Mouse (Mus musculus): ENCODE data around the gene Aff1. TPM values are rescaled to one million over a fixed set of nuclear protein-coding genes. Genes with fewer than 3 reads are reported as not detected.

The Aff1 gene
- 10 to 100 TPM; 14.9 to 18.2 TPM for total RNA-seq (2021)

DNA sequence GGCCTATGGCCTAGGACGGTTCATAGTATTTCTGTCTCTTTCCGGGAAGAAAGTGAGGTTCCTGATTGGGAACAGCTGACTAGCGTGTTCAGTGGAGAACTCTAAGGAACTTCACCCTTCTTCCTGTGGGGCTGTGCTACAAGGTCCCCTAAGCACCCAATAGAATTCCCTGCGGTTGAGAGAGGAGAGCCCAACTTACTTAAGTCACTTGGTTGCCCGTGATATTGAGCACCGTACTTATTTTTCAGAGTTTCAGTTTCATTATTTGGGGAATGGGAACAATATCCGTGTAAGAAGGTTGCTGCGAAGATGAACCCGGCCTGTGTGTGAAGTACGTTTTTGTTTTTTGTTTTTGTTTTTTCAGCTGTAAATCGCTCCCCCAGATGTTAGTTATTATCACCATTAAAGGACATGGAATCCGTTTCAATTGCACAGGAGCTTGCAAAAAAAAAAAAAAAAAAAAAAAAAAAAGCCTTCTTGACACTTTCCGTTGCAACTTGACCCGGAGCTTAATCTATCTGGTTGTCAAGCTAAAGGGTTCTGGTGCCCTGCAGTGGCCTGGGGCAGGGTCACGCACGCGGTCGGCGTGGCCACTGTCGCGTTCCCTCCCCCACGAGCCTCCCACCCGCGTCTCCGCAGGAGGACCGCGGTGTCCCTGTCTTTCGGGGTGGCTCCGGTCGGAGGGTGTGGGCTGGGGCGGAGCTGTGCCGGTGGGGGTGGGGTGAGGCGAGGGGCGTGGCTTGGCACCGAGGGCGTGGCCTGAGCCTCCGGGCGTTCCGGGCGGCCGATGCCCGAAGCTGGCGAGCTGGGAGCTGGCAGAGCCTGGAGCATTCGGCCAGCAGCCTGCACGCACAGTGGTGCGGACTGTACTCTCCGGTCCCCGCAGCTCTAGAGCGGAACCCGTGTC is at the start of gene Aff1:
TSS of gene Aff1 (plus strand) at position 751 of the 907 bp plus-strand sequence.
- DNase-seq: peak; percentile 74 to 76

DNA sequence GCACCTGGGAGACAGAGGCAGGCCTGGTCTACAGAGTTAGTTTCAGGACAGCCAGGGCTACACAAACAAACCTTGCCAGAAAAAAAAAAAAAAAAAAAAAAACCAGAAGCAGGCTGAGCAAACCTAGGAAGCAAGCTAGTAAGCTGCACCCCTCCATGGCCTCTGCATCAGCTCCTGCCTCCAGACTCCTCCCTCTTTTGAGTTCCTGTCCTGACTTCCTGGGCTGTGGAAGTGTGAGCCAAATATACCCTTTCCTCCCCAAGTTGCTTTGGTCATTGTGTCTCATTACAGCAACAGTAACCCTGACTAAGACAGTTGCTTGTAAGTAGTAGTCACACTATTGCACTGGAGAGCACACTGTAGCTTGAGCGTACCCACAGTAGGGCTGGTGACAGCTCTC is 48.0 kb upstream of the Aff1 start:
- DNase-seq: no peak

DNA sequence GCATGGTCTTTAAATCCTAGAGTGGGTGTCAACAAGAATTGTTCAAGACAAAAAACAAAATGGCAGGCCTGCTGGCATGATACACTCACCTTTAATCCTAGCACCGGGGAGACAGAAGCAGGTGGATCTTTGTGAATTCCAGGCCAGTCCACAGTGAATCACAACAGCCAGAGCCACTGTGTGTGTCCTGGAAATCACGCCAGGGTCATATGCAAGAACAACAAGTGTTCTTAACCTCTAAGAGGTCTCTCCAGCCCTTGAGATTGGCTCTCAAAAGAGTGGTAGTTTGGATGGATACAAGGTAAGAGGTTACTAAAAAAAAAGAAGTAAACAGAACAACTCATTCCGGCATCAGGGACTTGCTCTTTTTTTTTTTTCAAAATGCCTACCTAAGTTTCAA is 44.9 kb upstream of the Aff1 start:
- DNase-seq: no peak

DNA sequence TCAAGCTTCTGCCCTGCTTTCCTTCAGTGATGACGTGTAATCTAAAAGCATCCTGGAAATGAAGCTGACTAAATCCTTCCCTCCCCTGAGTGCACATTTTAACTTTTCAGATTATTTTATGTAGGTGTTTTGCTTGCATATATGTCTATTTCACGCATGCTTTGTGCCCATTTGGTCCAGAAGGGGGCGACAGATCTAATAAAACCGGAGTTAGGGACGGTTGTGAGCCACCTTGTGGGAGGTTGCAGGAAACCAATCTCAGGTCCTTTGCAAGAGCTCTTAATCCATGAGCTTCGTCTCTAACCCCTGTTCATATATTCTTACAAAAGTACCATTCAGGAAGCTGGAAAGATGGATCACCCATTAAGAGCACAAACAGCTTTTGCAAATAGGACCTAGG is 37.9 kb upstream of the Aff1 start:
- DNase-seq: no peak

DNA sequence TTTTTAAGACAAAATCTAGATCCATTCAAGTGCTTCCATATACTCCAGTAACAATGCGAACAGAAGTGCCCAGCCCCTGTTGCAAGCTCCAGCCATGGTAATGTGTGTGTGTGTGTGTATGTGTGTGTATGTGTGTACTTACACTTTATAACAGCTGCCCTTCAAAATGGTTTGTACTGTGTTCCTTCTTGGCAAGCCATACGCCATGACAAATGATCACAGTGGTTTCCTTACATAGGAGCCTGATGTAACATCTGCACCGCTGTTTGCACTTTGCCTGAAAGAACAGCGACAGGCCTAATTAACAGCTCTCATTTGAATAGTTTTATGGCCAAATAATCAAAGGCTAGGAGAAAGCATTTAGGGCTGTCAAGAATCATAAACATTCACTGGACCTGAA is 37.4 kb upstream of the Aff1 start:
- DNase-seq: no peak

DNA sequence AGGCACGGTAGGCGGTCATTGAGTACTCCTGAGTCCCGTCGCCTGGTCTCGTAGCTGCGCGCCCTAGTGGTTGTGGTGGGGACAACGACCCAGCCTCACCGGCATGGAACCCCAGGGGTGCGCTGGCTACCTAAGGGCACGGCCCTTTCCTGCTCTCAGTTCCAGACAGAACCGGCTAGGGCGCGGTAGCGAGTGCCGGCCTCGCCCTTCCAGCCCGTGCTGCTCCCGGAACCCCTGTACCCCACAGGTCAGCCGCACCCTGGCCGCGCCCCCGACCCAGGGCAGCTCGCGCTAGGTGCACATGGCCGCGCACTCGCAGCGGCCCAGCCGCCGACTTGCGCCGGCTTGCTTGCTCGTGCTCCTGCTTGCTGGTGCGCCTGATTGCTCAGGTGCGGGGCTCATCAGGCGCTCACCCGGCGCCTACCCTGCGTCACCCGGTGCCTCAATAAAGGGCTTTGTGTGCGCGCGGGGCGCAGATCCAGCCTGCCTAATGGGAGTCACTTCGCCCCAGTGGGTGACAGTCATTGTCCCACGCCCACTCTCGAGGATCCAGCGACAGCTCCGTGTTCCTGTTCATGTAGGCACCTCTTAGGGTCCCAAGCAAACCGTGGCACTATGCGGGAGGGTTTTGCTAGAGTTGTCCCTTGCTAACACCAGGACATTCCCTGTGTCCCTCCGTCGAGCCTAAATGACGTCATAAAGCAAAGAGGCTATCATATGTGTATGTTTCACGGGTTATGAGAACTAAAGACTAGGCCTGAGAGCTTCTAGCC is 36.6 kb upstream of the Aff1 start, which contains the start of gene 1700016H13Rik:
TSS of gene 1700016H13Rik (minus strand) at position 665 of the 773 bp plus-strand sequence.
- peak; percentile 42 to 46 for DNase-seq

DNA sequence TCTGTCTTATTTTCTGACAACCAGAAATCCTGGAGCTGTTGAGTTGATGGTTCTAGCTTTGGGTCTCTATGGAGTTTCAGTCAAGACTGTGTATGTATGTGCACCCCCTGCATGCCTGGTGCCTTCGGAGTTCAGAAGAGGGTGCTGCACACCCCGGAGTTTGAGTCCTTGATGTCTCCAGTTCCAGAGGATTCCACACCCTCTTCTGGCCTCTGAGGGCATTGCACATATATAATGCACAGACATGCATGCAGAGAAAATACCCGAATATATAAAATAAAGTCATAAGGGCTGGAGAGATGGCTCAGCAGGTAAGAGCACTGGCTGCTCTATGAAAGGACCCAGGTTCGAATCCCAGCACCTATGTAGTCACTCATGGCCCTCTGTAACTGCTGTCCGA is 33.3 kb upstream of the Aff1 start:
- DNase-seq: no peak

DNA sequence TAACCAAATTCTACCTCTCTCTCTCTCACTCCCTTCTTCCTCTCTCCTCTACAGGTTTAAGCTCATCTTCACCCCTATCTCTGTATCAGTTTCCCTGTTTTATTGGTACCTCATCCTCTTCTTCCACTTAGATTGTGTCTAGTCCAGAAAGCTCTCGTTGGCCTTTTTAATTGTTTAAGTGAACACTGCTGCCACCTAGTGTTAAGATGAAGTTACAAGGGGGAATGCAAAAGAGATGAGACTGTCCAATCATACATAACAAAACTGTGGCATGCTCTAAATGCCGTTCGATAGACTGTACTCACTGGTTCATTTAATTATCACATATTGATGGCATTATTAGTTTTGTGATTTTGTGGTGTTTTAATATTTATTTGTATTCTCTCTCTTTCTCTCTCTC is 32.6 kb upstream of the Aff1 start:
- no peak for DNase-seq

DNA sequence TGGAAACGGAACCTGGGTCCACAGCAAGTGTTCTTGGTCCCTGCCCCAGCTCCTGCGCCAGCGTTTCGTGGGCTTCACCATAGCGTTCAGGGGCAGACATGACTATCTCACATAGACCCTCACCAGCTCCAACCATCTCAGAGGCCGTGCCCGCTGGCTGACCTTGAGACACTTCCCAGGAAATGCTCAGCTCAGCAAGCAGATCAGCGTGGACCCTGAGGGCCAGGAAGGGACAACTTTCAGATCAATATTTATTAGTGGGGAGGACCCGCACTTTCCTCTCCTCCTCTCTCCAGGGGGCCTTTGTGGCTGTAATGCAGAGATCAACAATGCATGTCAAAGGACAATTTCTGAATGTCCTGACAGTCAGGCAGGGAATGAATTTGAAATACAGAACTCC is 27.2 kb upstream of the Aff1 start:
- DNase-seq: no peak

DNA sequence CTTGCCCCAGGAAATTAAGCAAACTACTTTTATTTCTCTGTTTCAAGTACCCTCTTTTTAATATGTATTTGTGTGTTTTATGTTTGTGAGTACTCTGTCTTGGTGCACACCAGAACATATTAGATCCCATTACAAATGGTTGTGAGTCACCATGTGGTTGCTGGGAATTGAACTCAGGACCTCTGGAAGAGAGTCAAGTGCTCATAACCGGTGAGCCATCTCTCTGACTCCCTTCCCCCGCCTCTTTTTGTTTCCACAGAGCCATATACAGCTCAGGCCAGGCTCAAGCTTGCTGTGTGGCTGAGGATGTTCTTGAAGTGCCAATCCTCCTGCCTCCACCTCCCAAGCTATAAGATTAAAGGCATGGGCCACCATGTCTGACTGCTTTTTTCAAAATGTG is 26.3 kb upstream of the Aff1 start:
- no peak for DNase-seq

DNA sequence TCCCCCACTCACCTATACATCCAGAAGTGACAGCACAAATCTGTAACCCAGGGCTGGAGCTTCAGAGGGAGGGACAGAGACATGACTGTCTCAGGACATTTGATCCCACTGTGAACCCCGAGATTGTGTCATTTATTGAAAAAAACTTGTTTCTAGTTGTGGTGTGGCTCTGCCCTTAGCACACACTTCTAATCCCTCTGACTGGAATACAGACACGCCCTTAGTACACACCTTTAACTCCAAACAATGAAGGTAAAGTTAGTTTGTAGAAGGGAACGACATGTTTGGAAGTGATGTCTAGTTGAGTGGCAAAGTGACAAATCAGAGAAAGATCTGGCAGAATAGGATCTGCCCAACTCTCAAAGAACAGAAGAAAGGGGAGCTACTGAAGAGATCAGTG is 20.3 kb upstream of the Aff1 start:
- no peak for DNase-seq

DNA sequence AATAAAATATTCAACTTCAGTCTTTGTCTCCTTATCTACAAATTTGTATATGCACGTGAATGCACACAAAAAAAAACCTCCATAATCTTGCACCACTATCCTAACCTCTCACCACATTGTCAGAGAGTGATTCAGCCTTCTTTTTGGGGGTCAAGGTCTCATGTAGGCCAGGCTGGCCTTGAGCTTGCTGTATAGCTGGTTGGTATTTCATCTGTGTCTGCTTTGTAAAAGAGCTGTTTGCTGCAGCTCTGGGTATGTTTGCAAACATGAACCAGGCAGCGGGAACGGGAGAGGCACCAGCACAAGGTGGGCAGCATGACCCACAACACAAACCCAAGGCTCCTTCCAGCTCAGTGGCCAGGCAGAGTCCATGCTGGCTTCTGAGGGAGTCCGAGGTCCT is 18.6 kb upstream of the Aff1 start:
- DNase-seq: no peak

DNA sequence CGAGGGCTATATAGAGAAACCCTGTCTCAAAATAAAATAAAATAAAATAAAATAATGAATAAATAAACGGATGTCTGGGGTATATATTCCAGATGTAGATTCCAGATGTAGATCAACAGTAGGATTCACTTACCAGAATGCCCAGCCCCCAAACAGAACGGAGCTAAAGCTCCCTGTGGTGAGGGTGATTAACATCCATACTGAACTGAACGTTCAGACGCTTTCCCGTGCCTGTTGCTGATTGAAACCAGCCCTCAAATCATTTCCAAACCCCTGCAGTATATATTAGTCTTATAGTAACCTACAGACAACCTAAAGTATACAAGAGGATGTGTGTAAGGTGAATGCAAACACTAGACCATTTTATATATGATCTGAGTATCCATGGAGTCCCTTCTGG is 17.7 kb upstream of the Aff1 start:
- DNase-seq: no peak

DNA sequence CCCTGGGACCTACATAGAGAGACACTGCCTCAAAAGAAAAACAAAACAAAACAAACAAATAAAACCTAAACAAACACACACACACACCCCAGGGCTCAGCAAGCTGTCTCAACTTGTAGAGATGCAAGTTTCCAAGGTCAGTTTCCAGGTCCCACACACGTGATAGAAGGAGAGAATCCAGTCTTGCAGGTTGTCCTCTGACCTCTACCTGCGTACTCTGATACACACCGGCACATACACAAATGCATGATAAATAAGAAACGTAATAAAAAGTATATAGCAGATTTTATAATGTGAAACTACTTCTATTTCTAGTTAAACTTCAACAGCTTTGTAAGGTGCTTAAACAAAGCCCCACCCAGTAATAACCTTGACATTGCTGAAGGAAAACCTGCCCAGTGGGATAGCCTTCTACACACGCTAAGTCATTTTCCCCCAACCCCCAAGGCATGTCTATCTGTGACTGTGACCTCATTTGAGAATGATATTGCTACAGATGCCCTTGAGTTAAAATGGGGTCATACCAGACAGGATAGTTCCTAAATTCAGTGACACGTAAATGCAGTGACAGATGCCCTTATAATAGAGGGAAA is 15.8 kb upstream of the Aff1 start:
- no peak for DNase-seq

DNA sequence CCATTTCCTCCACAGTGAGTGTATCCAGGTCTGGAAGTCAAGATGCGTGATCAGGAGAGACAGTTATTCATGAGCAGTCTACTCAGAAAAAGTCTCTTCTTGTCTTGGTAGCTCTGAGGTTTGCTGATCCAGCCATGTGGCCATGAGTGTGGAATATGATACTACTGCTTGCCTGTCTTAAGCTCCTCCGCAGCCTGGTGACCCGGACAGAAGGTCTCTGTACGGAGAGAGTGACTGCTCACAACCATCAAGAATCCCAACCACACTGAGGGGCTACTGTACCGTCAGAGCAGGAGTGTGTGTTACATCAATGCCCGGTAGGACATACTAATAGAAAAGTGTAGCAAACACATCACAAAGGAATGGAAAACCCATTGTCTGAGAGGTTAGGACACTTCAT is 14.3 kb upstream of the Aff1 start:
- DNase-seq: no peak

DNA sequence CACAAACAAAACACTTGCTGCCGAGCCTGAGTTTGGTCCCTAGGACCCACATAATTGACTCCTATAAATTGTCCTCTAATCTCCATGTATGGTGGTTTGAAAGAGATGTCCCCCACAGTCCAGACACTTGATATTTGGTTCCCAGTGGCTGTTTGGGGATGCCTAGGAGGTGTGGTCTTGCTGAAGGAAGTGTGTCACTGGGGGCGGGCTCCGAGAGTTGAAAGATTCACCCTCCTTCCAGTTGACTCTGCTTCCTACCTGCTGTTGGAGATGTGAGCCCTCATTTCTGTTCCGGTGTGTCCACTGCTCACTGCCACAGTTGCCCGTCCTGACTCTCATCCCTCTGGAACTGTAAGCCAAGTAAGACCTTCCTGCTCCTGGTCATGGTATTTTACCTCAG is 13.2 kb upstream of the Aff1 start:
- DNase-seq: no peak

DNA sequence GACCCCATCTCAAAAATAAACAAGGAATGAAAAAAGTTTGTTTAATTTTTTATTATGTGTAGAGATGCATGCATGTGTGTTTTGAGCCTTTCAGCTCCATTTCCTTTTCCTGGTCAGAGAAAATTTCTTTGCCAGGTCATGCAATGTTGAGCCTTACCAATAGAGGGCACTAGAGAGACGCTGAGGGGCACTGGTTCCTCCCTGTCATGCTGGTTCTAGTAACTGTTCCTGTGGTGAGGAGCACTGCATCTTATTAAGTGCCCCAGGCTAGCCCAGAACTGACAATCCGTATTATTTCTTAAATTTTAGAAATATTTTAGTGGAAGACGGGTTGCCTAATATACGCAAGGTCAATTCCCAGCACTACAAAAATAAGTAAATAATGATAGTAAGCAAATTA is 11.8 kb upstream of the Aff1 start:
- DNase-seq: peak; percentile 32 to 62

DNA sequence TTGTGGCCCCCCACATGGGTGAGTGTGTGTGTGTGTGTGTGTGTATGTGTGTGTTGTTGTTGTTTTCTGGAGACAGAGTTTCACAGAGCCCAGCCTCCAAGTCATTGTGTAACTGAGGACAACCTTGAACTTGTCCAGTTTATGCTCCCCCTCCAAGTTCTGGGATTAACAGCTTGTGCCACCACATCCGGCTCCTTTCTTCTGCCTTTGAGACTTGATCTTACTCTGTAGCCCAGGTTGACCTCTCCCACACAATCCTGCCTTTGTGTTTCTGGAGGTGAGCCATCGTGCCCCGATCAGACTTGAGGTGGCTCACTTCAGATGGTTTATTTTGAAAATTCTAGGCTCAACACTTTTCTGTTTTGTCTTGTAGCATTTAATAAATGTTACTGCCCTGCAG is 10.3 kb upstream of the Aff1 start:
- DNase-seq: no peak

DNA sequence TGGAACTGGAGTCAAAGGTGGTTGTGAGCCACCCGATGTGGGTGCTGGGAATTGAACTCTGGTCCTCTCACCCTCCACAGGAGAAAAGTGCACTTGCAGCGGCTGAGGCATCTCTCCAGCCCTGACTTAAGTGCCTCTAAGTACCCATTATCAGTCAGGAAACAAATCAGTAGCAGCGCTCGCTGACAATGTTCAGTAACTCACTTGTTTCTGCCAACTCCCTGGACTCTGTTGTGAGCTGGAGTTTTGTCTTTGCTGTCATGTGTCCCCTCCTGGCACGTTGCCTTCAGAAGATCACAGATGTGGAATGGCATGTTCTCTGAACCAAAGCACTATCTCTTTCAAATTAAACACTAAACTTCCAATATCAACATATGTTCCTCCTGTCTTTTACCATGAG is 2.5 kb upstream of the Aff1 start:
- no peak for DNase-seq

DNA sequence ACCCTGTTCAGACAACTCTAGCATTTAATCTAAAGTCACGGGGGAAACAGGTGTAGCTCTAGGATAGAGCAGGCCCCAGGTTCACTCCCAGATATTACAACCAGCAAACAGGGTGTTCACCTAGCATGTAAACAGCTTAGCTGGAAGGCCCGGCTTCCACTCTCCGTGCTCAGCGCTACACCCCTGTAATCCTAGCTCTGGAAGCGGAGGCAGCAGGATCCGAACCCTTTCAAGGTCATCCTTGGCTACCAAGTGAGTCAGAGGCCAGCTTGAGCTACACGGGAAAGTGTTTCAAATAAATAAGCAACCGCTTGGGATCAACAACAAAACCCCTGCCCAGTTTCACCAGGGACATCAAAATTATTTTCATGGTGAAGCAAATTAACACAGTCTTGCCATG is 2.0 kb upstream of the Aff1 start:
- DNase-seq: no peak

DNA sequence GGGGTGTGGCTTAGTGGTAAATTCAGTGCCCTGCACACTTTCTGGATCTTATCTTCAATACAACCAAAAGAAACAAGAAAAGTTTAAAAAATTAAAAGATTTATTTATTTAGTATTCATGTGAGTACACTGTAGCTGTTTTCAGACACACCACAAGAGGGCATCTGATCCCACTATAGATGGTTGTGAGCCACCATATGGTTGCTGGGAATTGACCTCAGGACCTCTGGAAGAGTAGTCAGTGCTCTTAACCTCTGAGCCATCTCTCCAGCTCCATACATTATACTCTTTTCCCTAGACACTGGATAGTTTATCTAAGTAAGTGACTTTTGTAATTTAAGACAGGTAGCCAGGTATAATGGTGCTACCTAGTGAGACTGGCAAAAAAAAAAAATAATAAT is 1.0 kb upstream of the Aff1 start:
- DNase-seq: no peak

DNA sequence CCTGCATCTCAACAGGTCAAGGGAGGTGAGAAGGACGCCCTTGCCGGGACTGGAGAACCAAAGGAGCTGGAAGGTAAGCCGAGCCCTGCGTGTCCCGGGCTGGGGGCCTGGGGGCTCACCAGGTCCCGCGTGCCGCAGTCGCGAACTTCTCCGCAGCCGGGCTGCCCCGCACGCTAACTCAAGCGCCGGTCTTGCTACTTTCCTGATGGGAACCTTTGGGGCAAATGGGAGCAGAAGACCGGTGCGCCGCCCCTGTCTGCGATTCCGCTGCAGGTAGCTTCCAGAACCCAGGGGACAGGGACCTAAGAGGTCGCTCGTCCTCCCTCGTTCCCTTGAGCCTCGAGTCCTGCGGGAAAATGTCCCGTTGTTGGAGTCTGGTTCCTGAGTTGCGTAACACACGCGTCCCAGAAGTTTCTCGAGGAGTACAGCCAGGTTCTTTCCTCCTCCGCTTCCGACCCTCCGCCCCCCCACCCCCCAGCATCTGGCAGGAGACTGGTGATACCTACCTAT is 412 bp downstream of the Aff1 start:
- DNase-seq: no peak

DNA sequence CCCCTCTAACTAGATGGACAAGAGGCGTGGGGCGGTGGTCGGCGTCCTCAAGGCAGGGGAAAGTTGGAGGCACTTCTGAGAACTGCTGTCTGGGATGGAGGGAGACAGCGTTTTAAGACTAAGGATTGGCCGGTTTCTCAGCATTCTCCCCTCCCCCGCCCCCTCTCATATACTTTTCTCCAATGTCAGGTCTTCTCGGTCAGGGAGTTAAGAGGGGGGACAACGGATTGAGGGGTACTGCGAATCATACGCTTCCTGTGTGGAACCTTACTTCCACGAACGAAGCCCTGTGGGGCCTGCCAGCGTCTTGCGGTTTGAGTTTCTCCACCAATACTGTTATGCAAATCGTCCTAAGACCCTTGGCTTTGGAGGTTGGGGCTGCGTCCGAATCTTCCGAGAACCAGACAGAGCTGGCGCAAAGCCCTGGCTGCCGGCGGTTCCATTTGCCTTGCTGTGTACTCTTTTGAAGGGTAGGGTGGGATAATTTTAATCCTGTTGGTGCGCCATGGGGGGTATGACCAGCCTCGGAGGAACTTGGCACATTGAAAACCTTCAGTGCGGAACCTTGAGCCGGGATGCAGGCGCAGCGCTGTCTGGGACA is 967 bp downstream of the Aff1 start:
- no peak for DNase-seq
